Mouse (Mus musculus): Measurements from ENCODE around the gene Lrba. TPM values are rescaled to one million over a fixed set of nuclear protein-coding genes. Genes with fewer than 3 reads are reported as not detected.

The Lrba gene
- polyA plus RNA-seq, 1 experiment from 2014 or later: 4.8 TPM

- no peak for ATAC-seq (ENCODE audit: low FRiP score, low read depth)
- Histone ChIP-seq H3K27me3 (replicated peaks) (no peaks in the 10 kb centered on the region), H3K4me2 (replicated peaks) (no peak overlapping the region), H3K36me3 (peaks cover 24% of the 10 kb centered on the region; the same call in 1 of the 2 replicates), H3K27ac (no peak overlapping the region), H3K4me3 (no peak overlapping the region), H3K9ac (no peak overlapping the region), H3K4me1 (peaks cover 6% of the 10 kb centered on the region; the same call in 1 of the 2 replicates), H3K9me3 (no peaks in the 10 kb centered on the region)
- 92% methylated on average over 9 of the region's 9 CpGs for WGBS
These were observed 574.6 kb downstream of the Lrba start for GRCm38 (mm10) chr3:86799041-86799440.

DNA sequence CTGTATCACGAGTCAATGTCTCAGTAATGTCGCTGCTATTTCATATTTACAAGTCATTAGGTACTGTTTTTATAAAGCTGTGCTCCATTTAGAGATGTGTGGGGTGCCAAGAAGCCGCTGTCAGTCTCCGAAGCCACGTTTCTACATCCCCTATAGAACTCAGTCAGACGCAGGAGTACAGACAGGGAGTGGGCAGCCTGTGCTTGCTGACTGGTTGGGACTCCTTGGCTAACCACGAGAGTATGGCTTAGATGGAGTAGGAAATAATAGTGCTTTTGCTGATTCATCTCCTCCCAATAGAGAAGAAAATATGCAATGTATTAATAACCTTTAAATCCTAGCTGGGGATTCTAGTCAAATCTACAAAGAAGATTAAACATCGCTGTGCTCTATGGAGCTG lies 576.4 kb downstream of the Lrba start:
- Histone ChIP-seq H3K9ac (no peak overlapping the region), H3K36me3 (peaks cover 34% of the 10 kb centered on the region), H3K9me3 (no peaks in the 10 kb centered on the region), H3K27me3 (replicated peaks) (no peaks in the 10 kb centered on the region), H3K4me2 (replicated peaks) (no peak overlapping the region), H3K27ac (no peak overlapping the region), H3K4me1 (peaks cover 6% of the 10 kb centered on the region; the same call in 1 of the 2 replicates), H3K4me3 (no peak overlapping the region)
- 87% methylated on average over 8 of the region's 8 CpGs for WGBS
- ATAC-seq (ENCODE audit: low FRiP score, low read depth): no peak

DNA sequence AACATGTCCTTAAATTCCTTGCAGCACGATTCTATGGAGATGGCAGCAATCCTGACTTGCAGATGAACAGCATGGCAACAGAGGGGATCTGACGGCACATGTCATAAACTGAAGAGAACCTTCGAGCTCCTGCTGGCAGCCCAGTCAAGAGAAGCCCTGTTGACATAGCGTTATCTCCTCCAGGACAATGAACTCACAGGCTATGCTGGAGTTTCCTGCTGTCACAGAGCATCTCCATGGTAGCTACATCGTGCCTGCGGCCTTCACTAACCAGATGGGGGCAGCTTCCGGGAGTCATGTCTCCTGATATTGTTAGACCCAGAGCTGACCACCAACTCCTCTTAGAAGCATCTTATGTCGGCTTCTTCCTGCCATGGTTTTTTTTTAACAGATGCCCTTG lies 578.3 kb downstream of the Lrba start:
- 46% methylated on average over 8 of the region's 8 CpGs for WGBS
- Histone ChIP-seq H3K4me3 (no peak overlapping the region), H3K9me3 (no peaks in the 10 kb centered on the region), H3K36me3 (peaks cover 33% of the 10 kb centered on the region), H3K4me2 (replicated peaks) (no peak overlapping the region), H3K27ac (peak overlapping the region; percentile 2; the same call in 1 of the 2 replicates), H3K4me1 (peaks cover 6% of the 10 kb centered on the region; the same call in 1 of the 2 replicates), H3K27me3 (replicated peaks) (no peaks in the 10 kb centered on the region), H3K9ac (no peak overlapping the region)
- no peak for ATAC-seq (ENCODE audit: low FRiP score, low read depth)

- peaks cover 6% of the 10 kb centered on the region; the same call in 1 of the 2 replicates for H3K4me1 ChIP-seq
- H3K27ac ChIP-seq: no peak overlapping the region
- ATAC-seq (ENCODE audit: low FRiP score, low read depth): no peak
- no peak overlapping the region for H3K4me3 ChIP-seq
- no peak overlapping the region for H3K4me2 ChIP-seq (replicated peaks)
- peaks cover 25% of the 10 kb centered on the region for H3K36me3 ChIP-seq
- WGBS: 94% methylated on average over 9 of the region's 9 CpGs
- H3K9ac ChIP-seq: no peak overlapping the region
- H3K9me3 ChIP-seq: no peaks in the 10 kb centered on the region
- no peaks in the 10 kb centered on the region for H3K27me3 ChIP-seq (replicated peaks)
These were observed 579.8 kb downstream of the Lrba start for GRCm38 (mm10) chr3:86804265-86804664.

GRCm38 (mm10) chr3:86806834-86807233 lies 582.4 kb downstream of the Lrba start:
- Histone ChIP-seq H3K4me3 (no peak overlapping the region), H3K27me3 (replicated peaks) (no peaks in the 10 kb centered on the region), H3K4me2 (replicated peaks) (no peak overlapping the region), H3K27ac (no peak overlapping the region), H3K9me3 (no peaks in the 10 kb centered on the region), H3K9ac (no peak overlapping the region), H3K36me3 (peaks cover 22% of the 10 kb centered on the region), H3K4me1 (peaks cover 3% of the 10 kb centered on the region; the same call in 1 of the 2 replicates)
- ATAC-seq (ENCODE audit: low FRiP score, low read depth): no peak
- WGBS: 95% methylated on average over 9 of the region's 9 CpGs

DNA sequence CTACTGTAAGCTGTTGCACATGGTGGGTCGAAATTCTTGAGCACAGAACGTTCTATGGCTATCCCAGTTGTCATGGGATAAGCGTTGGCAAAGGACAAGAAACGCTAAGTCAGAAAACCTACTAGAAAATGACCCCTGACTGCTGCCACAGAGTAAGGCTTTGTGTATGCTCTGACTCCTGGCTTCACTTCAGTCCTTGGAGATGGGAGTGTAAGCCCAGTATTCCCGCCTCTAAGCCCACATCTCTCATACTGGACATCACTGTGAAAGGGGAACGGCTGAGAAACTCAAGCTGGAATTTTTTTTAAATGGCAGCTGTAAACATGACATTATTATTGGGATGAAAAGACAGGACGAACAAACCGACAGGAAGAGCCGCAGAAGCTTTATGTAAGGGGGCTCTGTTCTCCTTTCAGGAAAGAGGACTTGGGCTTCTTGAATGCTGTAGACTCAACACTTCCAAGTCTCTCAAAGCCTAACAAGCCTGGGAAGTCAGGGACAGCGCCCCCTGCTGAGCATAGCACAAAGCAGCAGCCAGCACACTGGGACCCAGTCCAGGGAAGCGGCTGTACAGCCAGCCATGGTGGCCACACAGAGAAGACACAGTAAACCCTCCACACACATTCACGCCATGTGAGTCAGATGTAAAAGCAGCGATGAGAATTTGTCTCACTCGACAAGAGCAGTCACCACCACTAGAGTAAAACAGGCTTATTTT lies 583.4 kb downstream of the Lrba start:
- 81% methylated on average over 14 of the region's 14 CpGs for WGBS
- H3K4me2 ChIP-seq (replicated peaks): no peak overlapping the region
- peaks cover 22% of the 10 kb centered on the region for H3K36me3 ChIP-seq
- no peaks in the 10 kb centered on the region for H3K9me3 ChIP-seq
- no peak overlapping the region for H3K9ac ChIP-seq
- no peak for ATAC-seq (ENCODE audit: low FRiP score, low read depth)
- no peak overlapping the region for H3K4me3 ChIP-seq
- no peaks in the 10 kb centered on the region for H3K27me3 ChIP-seq (replicated peaks)
- H3K27ac ChIP-seq: no peak overlapping the region
- no peaks in the 10 kb centered on the region for H3K4me1 ChIP-seq

- no peaks in the 10 kb centered on the region for H3K9me3 ChIP-seq
- no peaks in the 10 kb centered on the region for H3K4me1 ChIP-seq
- peaks cover 21% of the 10 kb centered on the region for H3K36me3 ChIP-seq
- no peak for ATAC-seq (ENCODE audit: low FRiP score, low read depth)
- H3K27ac ChIP-seq: no peak overlapping the region
- no peaks in the 10 kb centered on the region for H3K27me3 ChIP-seq (replicated peaks)
- no peak overlapping the region for H3K9ac ChIP-seq
- H3K4me2 ChIP-seq (replicated peaks): no peak overlapping the region
- no peak overlapping the region for H3K4me3 ChIP-seq
- WGBS: 85% methylated on average over 9 of the region's 9 CpGs
These were observed 584.7 kb downstream of the Lrba start for GRCm38 (mm10) chr3:86809199-86809598.

GRCm38 (mm10) chr3:86809646-86810045 lies 585.2 kb downstream of the Lrba start:
- Histone ChIP-seq H3K4me3 (no peak overlapping the region), H3K27ac (no peak overlapping the region), H3K4me2 (replicated peaks) (no peak overlapping the region), H3K9me3 (no peaks in the 10 kb centered on the region), H3K36me3 (peaks cover 18% of the 10 kb centered on the region), H3K27me3 (replicated peaks) (no peaks in the 10 kb centered on the region), H3K4me1 (no peaks in the 10 kb centered on the region), H3K9ac (no peak overlapping the region)
- WGBS: 63% methylated on average over 2 of the region's 2 CpGs
- no peak for ATAC-seq (ENCODE audit: low FRiP score, low read depth)

- 88% methylated on average over 5 of the region's 5 CpGs for WGBS
- Histone ChIP-seq H3K27ac (no peak overlapping the region), H3K4me2 (replicated peaks) (no peak overlapping the region), H3K4me3 (no peak overlapping the region), H3K4me1 (no peaks in the 10 kb centered on the region), H3K36me3 (peaks cover 9% of the 10 kb centered on the region), H3K9me3 (no peaks in the 10 kb centered on the region), H3K27me3 (replicated peaks) (no peaks in the 10 kb centered on the region), H3K9ac (no peak overlapping the region)
- ATAC-seq (ENCODE audit: low FRiP score, low read depth): no peak
These were observed 586.4 kb downstream of the Lrba start for GRCm38 (mm10) chr3:86810908-86811307.

GRCm38 (mm10) chr3:86812689-86813088 lies 588.2 kb downstream of the Lrba start:
- H3K27ac ChIP-seq: no peak overlapping the region

GRCm38 (mm10) chr3:86818001-86818585 lies 593.6 kb downstream of the Lrba start:
- Histone ChIP-seq H3K9ac (no peak overlapping the region), H3K9me3 (no peaks in the 10 kb centered on the region), H3K4me3 (no peak overlapping the region), H3K36me3 (peaks cover 10% of the 10 kb centered on the region; the same call in 1 of the 2 replicates), H3K27me3 (replicated peaks) (no peaks in the 10 kb centered on the region), H3K27ac (no peak overlapping the region), H3K4me1 (peaks cover 28% of the 10 kb centered on the region), H3K4me2 (replicated peaks) (no peak overlapping the region)
- no peak for ATAC-seq (ENCODE audit: low FRiP score, low read depth)
- WGBS: 67% methylated on average over 13 of the region's 13 CpGs

More at GRCm38 (mm10) chr3:86812689-86813088, 588.2 kb downstream of the Lrba start:
- Histone ChIP-seq H3K4me2 (replicated peaks) (no peak overlapping the region), H3K9me3 (no peaks in the 10 kb centered on the region), H3K27me3 (replicated peaks) (no peaks in the 10 kb centered on the region), H3K36me3 (peaks cover 6% of the 10 kb centered on the region), H3K9ac (no peak overlapping the region), H3K4me1 (no peaks in the 10 kb centered on the region), H3K4me3 (no peak overlapping the region)
- 18% methylated on average over 3 of the region's 3 CpGs for WGBS
- peak; percentile 77; the same call in 1 of the 2 replicates for ATAC-seq (ENCODE audit: low FRiP score, low read depth)

DNA sequence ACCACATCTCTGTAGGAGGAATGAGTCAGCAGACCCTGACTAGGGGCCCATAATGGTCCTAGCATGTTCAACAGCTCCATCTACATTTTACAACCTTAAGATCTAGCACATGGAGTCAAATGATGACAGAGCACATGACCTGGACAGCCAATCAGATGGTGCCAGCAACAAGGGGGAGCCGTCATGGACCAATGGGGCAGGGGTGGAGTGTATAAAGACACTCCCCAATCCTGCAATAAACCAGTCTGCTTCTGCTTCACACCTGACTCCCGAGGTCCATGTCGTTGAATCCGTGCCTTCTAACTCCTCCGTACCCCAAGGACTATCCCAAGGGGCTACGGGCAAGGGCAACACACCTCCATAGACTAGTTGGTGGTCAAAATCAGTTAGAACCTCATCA lies 594.9 kb downstream of the Lrba start:
- Histone ChIP-seq H3K36me3 (peaks cover 8% of the 10 kb centered on the region), H3K27me3 (replicated peaks) (no peaks in the 10 kb centered on the region), H3K4me2 (replicated peaks) (no peak overlapping the region), H3K9me3 (no peaks in the 10 kb centered on the region), H3K9ac (no peak overlapping the region), H3K27ac (no peak overlapping the region), H3K4me1 (peaks cover 28% of the 10 kb centered on the region), H3K4me3 (no peak overlapping the region)
- ATAC-seq (ENCODE audit: low FRiP score, low read depth): peak; percentile 44; the same call in 1 of the 2 replicates
- 93% methylated on average over 6 of the region's 6 CpGs for WGBS
